ENCODE assay signal across 8 mouse cellular contexts in the genomic region with DNA sequence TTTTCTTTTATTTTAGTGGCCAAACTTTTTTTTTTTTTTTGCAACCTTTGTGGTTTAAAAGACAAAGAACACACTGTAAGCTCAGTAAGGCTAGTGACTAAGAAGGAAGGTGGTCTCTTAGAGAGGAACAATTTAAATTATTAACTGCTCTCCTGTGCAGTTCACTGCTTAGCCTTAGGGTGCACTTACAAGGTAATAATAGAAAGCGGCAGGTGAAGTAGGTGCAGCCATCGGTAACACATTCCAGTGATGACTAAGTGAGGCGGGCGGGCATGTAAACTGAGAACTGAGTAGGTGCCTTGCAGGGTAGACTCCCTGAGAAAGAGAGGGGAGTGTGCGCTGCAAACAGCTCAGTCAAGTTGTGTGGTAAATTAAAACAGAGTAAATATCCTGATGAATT. TPM values are rescaled to one million over a fixed set of nuclear protein-coding genes. Genes with fewer than 3 reads are reported as not detected.
A peak's percentile ranks its signal among the peaks of the same experiment; 100 is the strongest.
DNase-seq lines count a peak whose midpoint lies in the region; ATAC-seq lines count a peak whose summit lies in the region.

No protein-coding gene starts in this region.

- peak; percentile 7 for DNase-seq in thymus, postnatal 0 days (ENCODE audit: low spot score)
- DNase-seq in thymus, postnatal 25 days: no peak
- peak; percentile 29 to 41 for DNase-seq in kidney, postnatal 36 days
- no peak for DNase-seq in MN1 (ENCODE audit: low spot score)
- no peak for DNase-seq in cerebellum, adult 8-10 months
- DNase-seq in testis, postnatal 14 days (ENCODE audit: low spot score): no peak

- H3K36me3 ChIP-seq in forebrain, embryonic 15.5 days: peaks cover 8% of the 10 kb centered on the region
- 0 out of 2 replicates have a peak, but pooled peaks cover 3% of the 10 kb centered on the region for H3K36me3 ChIP-seq in midbrain, embryonic 15.5 days (replicated peaks)

- peaks cover 33% of the 10 kb centered on the region for H3K4me1 ChIP-seq in forebrain, embryonic 15.5 days
- peaks cover 41% of the 10 kb centered on the region for H3K4me1 ChIP-seq in midbrain, embryonic 15.5 days

- no peaks in the 10 kb centered on the region for H3K27me3 ChIP-seq in forebrain, embryonic 15.5 days
- H3K27me3 ChIP-seq in midbrain, embryonic 15.5 days (replicated peaks): no peaks in the 10 kb centered on the region

- no peak for ATAC-seq in forebrain, embryonic 15.5 days (replicated peaks)
- ATAC-seq in midbrain, embryonic 15.5 days (replicated peaks): no peak

- 72% methylated on average over 5 of the region's 5 CpGs for WGBS in forebrain, embryonic 15.5 days
- 68% methylated on average over 5 of the region's 5 CpGs for WGBS in midbrain, embryonic 15.5 days

- peak overlapping the region; percentile 79; the same call in 1 of the 2 replicates for H3K9ac ChIP-seq in forebrain, embryonic 15.5 days (replicated peaks)
- H3K9ac ChIP-seq in midbrain, embryonic 15.5 days: peak overlapping the region; percentile 71; the same call in 1 of the 2 replicates

- peak overlapping the region; percentile 48 for H3K4me2 ChIP-seq in forebrain, embryonic 15.5 days (replicated peaks)
- H3K4me2 ChIP-seq in midbrain, embryonic 15.5 days: peak overlapping the region; percentile 75

- H3K27ac ChIP-seq in forebrain, embryonic 15.5 days (replicated peaks): no peak overlapping the region
- no peak overlapping the region for H3K27ac ChIP-seq in midbrain, embryonic 15.5 days

- no peaks in the 10 kb centered on the region for H3K9me3 ChIP-seq in forebrain, embryonic 15.5 days
- no peaks in the 10 kb centered on the region for H3K9me3 ChIP-seq in midbrain, embryonic 15.5 days

- H3K4me3 ChIP-seq in forebrain, embryonic 15.5 days: peak overlapping the region; percentile 73
- peak overlapping the region; percentile 82 for H3K4me3 ChIP-seq in midbrain, embryonic 15.5 days

RNA-seq across cellular contexts. Expression of a gene that starts 1.4 kb away (rescaled TPM):
- polyA plus RNA-seq in thymus, postnatal 0 days (2015; fragmentation: Nextera tagmentation; extraction: Ambion mirVana): 13.0 and 13.5 TPM in 2 replicates
- 20.2 and 20.3 TPM in 2 replicates for polyA plus RNA-seq in forebrain, embryonic 15.5 days (2015; fragmentation: Nextera tagmentation; extraction: Ambion mirVana)
- polyA plus RNA-seq in midbrain, embryonic 15.5 days (2015; fragmentation: Nextera tagmentation; extraction: Ambion mirVana): 18.4 and 18.6 TPM in 2 replicates

RNA-seq across cellular contexts. Expression of a gene that starts 4.9 kb away (rescaled TPM):
- 31.6 and 34.9 TPM in 2 replicates for polyA plus RNA-seq in thymus, postnatal 0 days (2015; fragmentation: Nextera tagmentation; extraction: Ambion mirVana)
- polyA plus RNA-seq in forebrain, embryonic 15.5 days (2015; fragmentation: Nextera tagmentation; extraction: Ambion mirVana): 106 and 107 TPM in 2 replicates
- polyA plus RNA-seq in midbrain, embryonic 15.5 days (2015; fragmentation: Nextera tagmentation; extraction: Ambion mirVana): 118 and 127 TPM in 2 replicates

RNA-seq across cellular contexts. Expression of a gene that starts 17.2 kb away (rescaled TPM):
- polyA plus RNA-seq in thymus, postnatal 0 days (2015; fragmentation: Nextera tagmentation; extraction: Ambion mirVana): 0.03 TPM in 1 of 2 replicates, not detected in the other
- 0.06 TPM in 1 of 2 replicates, not detected in the other for polyA plus RNA-seq in forebrain, embryonic 15.5 days (2015; fragmentation: Nextera tagmentation; extraction: Ambion mirVana)
- 0.08 TPM in 1 of 2 replicates, not detected in the other for polyA plus RNA-seq in midbrain, embryonic 15.5 days (2015; fragmentation: Nextera tagmentation; extraction: Ambion mirVana)

Comparison
In these comparisons a context has a peak if more than half of its experiments do, and no peak if none do; other contexts are left out.
1. DNase-seq: peak in thymus, postnatal 0 days (single experiment) and kidney, postnatal 36 days (2 of 2); none in thymus, postnatal 25 days (single experiment), MN1 (single experiment), cerebellum, adult 8-10 months (single experiment) and testis, postnatal 14 days (single experiment).